Mouse (Mus musculus) liver, adult 2 months (tissue): ENCODE measurements at regions not wholly inside any gene's neighbourhood (a gene's known extent, or its start where the extent isn't known, plus 50 kb on each side); places are given as distances from the start of the nearest gene placed in this dataset.

Experiments used
- CTCF ChIP-seq: fragments of 200-500 bp; IDR thresholded peaks from 2 replicates; pipeline ENCODE4 v1.5.1; 2011; ENCODE audit warnings: low read depth, low read length, control low read depth
- POLR2A ChIP-seq: fragments of 200-500 bp; IDR thresholded peaks from 2 replicates; pipeline ENCODE4 v1.6.1; 2011; ENCODE audit warnings: low read length, control low read depth; ENCODE audit not compliant: insufficient read depth; ENCODE audit errors: extremely low read depth

GRCm38 (mm10) chr12:77789427-77789826, 404.6 kb upstream of the Gm6657 start:
- peak; percentile 19; the same call in 1 of the 2 replicates for TF ChIP-seq CTCF
- TF ChIP-seq POLR2A, result no peak
